Mouse (Mus musculus) central nervous system, embryonic 11.5 days (tissue): ENCODE measurements around the gene Amd1. TPM values are rescaled to one million over a fixed set of nuclear protein-coding genes. Genes with fewer than 3 reads are reported as not detected.

Source experiments
- polyA plus RNA-seq: library from polyadenylated mRNA; depleted of rRNA; stranded (reverse); fragments of >200 nt; gene quantifications from 2 replicates; pipeline ENCODE4 v1.2.3, GENCODE M21; 2012; rRNA removed

Gene Amd1
- polyA plus RNA-seq, result 98.2 and 105 TPM in 2 replicates

GRCm38 (mm10) chr10:40302140-40302985 lies at the start of gene Amd1:
Amd1 (minus strand) TSS chr10:40302186.

GRCm38 (mm10) chr10:40339351-40339964 lies 37.5 kb upstream of the Amd1 start, which contains the start of gene Cdk19:
Cdk19 (plus strand) TSS chr10:40339564.

GRCm38 (mm10) chr10:40257414-40258255 lies 44.4 kb downstream of the Amd1 start, which contains the start of gene Gtf3c6:
Gtf3c6 (minus strand) TSS chr10:40258108.

GRCm38 (mm10) chr10:40246374-40247165 lies 55.4 kb downstream of the Amd1 start, which contains the start of gene Rpf2:
Rpf2 (minus strand) TSS chr10:40247036.

Other genes starting within 250 kb of the Amd1 start
- gene Slc16a10, start 159.9 kb downstream of the Amd1 start, polyA plus RNA-seq, result 4.7 and 5.3 TPM in 2 replicates
- 41.0 and 55.0 TPM in 2 replicates for gene Rpf2, start 55.1 kb downstream of the Amd1 start, polyA plus RNA-seq
- 103 and 104 TPM in 2 replicates for gene Gtf3c6, start 44.1 kb downstream of the Amd1 start, polyA plus RNA-seq
- gene Cdk19, start 37.4 kb upstream of the Amd1 start, polyA plus RNA-seq, result 11.8 and 17.5 TPM in 2 replicates